13 mouse cellular contexts compared by ENCODE assay signal in the genomic region with DNA sequence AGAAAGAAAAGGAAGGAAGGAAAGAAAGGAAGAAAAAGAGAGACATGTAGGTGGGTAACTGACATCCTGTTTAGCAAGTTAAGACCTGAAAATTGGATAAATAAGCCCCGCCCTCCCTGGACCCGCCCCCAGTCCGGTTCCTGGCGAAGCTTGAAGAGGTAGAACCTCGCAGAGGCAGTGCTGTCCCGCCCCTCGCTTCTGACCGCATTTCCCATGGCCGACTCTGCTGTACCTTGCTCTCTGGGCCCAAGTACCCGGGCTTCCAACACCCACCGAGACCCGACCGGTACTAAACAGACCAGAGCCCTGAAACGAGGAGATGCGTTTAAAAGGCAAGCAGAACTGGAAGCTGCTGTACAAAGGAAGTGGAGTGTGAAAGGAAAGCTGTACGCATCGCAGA. TPM values are rescaled to one million over a fixed set of nuclear protein-coding genes. Genes with fewer than 3 reads are reported as not detected.
DNase-seq lines count a peak whose midpoint lies in the region; ATAC-seq and TF ChIP-seq lines count a peak whose summit lies in the region.
"Had no signal": no experiment of that assay in that cellular context is flagged by ENCODE, and none has a peak within 500 bp of the region (broad histone marks: within the 10 kb centered on the region; RNA-seq: fewer than 3 reads in every experiment).

No protein-coding gene starts in this region.

- H3K9me3 ChIP-seq in intestine, postnatal 0 days (ENCODE audit: control insufficient read depth), result no peaks in the 10 kb centered on the region
- no peaks in the 10 kb centered on the region for H3K9me3 ChIP-seq in intestine, embryonic 16.5 days (ENCODE audit: control insufficient read depth, low read length)
- no peaks in the 10 kb centered on the region for H3K9me3 ChIP-seq in liver, embryonic 12.5 days (replicated peaks)
- no peaks in the 10 kb centered on the region for H3K9me3 ChIP-seq in midbrain, embryonic 15.5 days
- H3K9me3 ChIP-seq: limb, embryonic 13.5 days had no signal

- 0 out of 2 replicates have a peak overlapping the region, but pooled peaks have one; percentile 17 for H3K4me2 ChIP-seq in intestine, postnatal 0 days (replicated peaks; ENCODE audit: low read depth)
- H3K4me2 ChIP-seq in intestine, embryonic 16.5 days (ENCODE audit: low read depth, low read length), result no peak overlapping the region
- H3K4me2 ChIP-seq in liver, embryonic 12.5 days, result no peak overlapping the region
- H3K4me2 ChIP-seq in midbrain, embryonic 15.5 days, result no peak overlapping the region
- H3K4me2 ChIP-seq: heart, embryonic 11.5 days; limb, embryonic 13.5 days had no signal

- no peak for TF ChIP-seq CTCF in intestine, postnatal 0 days (IDR thresholded peaks at IDR 0.05; ENCODE audit: low read depth)

- H3K27me3 ChIP-seq in intestine, postnatal 0 days (replicated peaks; ENCODE audit: control insufficient read depth, insufficient read depth, low read length), result no peaks in the 10 kb centered on the region
- H3K27me3 ChIP-seq in intestine, embryonic 16.5 days (replicated peaks; ENCODE audit: control insufficient read depth, insufficient read depth, low read length), result no peaks in the 10 kb centered on the region
- peaks cover 4% of the 10 kb centered on the region; the same call in 1 of the 2 replicates for H3K27me3 ChIP-seq in liver, embryonic 12.5 days (replicated peaks)
- H3K27me3 ChIP-seq in midbrain, embryonic 15.5 days (replicated peaks), result no peaks in the 10 kb centered on the region
- H3K27me3 ChIP-seq: limb, embryonic 13.5 days had no signal

- no peaks in the 10 kb centered on the region for H3K4me1 ChIP-seq in intestine, postnatal 0 days (replicated peaks; ENCODE audit: control insufficient read depth, insufficient read depth, low read length)
- no peaks in the 10 kb centered on the region for H3K4me1 ChIP-seq in intestine, embryonic 16.5 days (ENCODE audit: control insufficient read depth, insufficient read depth, low read length)
- no peaks in the 10 kb centered on the region for H3K4me1 ChIP-seq in liver, embryonic 12.5 days
- no peaks in the 10 kb centered on the region for H3K4me1 ChIP-seq in midbrain, embryonic 15.5 days
- H3K4me1 ChIP-seq: limb, embryonic 13.5 days had no signal

- peak; percentile 64 for DNase-seq in T-cell, adult 2 months (ENCODE audit: low spot score)
- peak; percentile 62 for DNase-seq in kidney, postnatal 14 days
- peak; percentile 34 for DNase-seq in testis, postnatal 14 days (ENCODE audit: low spot score)
- DNase-seq in adrenal gland, postnatal 36 days, result no peak
- DNase-seq: adrenal gland, postnatal 25 days; cerebellum, adult 9-11 months had no signal

- H3K36me3 ChIP-seq in intestine, postnatal 0 days (ENCODE audit: control insufficient read depth, insufficient read depth), result no peaks in the 10 kb centered on the region
- H3K36me3 ChIP-seq in intestine, embryonic 16.5 days (ENCODE audit: control insufficient read depth, insufficient read depth, low read length), result no peaks in the 10 kb centered on the region
- no peaks in the 10 kb centered on the region for H3K36me3 ChIP-seq in liver, embryonic 12.5 days
- no peaks in the 10 kb centered on the region for H3K36me3 ChIP-seq in midbrain, embryonic 15.5 days (replicated peaks)
- H3K36me3 ChIP-seq: limb, embryonic 13.5 days had no signal

- no peak overlapping the region for H3K27ac ChIP-seq in intestine, postnatal 0 days (ENCODE audit: low read depth, low read length)
- no peak overlapping the region for H3K27ac ChIP-seq in intestine, embryonic 16.5 days (ENCODE audit: low read length)
- no peak overlapping the region for H3K27ac ChIP-seq in liver, embryonic 12.5 days
- H3K27ac ChIP-seq in midbrain, embryonic 15.5 days, result no peak overlapping the region
- H3K27ac ChIP-seq: limb, embryonic 13.5 days had no signal

- no peak overlapping the region for H3K9ac ChIP-seq in intestine, postnatal 0 days (ENCODE audit: low read depth, low read length)
- H3K9ac ChIP-seq in intestine, embryonic 16.5 days (ENCODE audit: low read depth, low read length), result no peak overlapping the region
- H3K9ac ChIP-seq in liver, embryonic 12.5 days, result no peak overlapping the region
- H3K9ac ChIP-seq in midbrain, embryonic 15.5 days, result no peak overlapping the region
- H3K9ac ChIP-seq: limb, embryonic 13.5 days had no signal

- WGBS in intestine, postnatal 0 days, result 45% methylated on average over 17 of the region's 17 CpGs
- WGBS in intestine, embryonic 16.5 days, result 52% methylated on average over 17 of the region's 17 CpGs
- 46% methylated on average over 17 of the region's 17 CpGs for WGBS in liver, embryonic 12.5 days (ENCODE audit: insufficient replicate concordance)
- WGBS in midbrain, embryonic 15.5 days, result 58% methylated on average over 17 of the region's 17 CpGs

- no peak overlapping the region for H3K4me3 ChIP-seq in intestine, postnatal 0 days (ENCODE audit: low read depth, low read length)
- no peak overlapping the region for H3K4me3 ChIP-seq in intestine, embryonic 16.5 days (ENCODE audit: low read length)
- H3K4me3 ChIP-seq in liver, embryonic 12.5 days, result no peak overlapping the region
- H3K4me3 ChIP-seq in midbrain, embryonic 15.5 days, result no peak overlapping the region
- H3K4me3 ChIP-seq: limb, embryonic 13.5 days had no signal

- no peak for ATAC-seq in intestine, postnatal 0 days
- ATAC-seq in intestine, embryonic 16.5 days, result no peak
- ATAC-seq in liver, embryonic 12.5 days, result no peak
- ATAC-seq in midbrain, embryonic 15.5 days (replicated peaks), result no peak

RNA-seq across cellular contexts. Expression of a gene that starts 11.7 kb away (rescaled TPM):
- polyA plus RNA-seq in intestine, postnatal 0 days (2015; fragmentation: Nextera tagmentation; extraction: Ambion mirVana), result not detected in 2 replicates
- polyA plus RNA-seq in intestine, embryonic 16.5 days (2015; fragmentation: Nextera tagmentation; extraction: Ambion mirVana), result not detected in 2 replicates
- polyA plus RNA-seq in liver, embryonic 12.5 days (2016; fragmentation: Nextera tagmentation; extraction: Ambion mirVana), result not detected in 2 replicates
- polyA plus RNA-seq in midbrain, embryonic 15.5 days (2015; fragmentation: Nextera tagmentation; extraction: Ambion mirVana), result not detected in 2 replicates
- not detected for total RNA-seq in adrenal gland, postnatal 36 days (2021)
- total RNA-seq: adrenal gland, postnatal 25 days had no signal
- polyA plus RNA-seq: heart, embryonic 11.5 days; large intestine, adult 2 months; limb, embryonic 13.5 days had no signal

RNA-seq across cellular contexts. Expression of a gene that starts 25.6 kb away (rescaled TPM):
- polyA plus RNA-seq in intestine, postnatal 0 days (2015; fragmentation: Nextera tagmentation; extraction: Ambion mirVana), result 624 and 632 TPM in 2 replicates
- polyA plus RNA-seq in intestine, embryonic 16.5 days (2015; fragmentation: Nextera tagmentation; extraction: Ambion mirVana), result 33.1 and 50.6 TPM in 2 replicates
- not detected in 2 replicates for polyA plus RNA-seq in liver, embryonic 12.5 days (2016; fragmentation: Nextera tagmentation; extraction: Ambion mirVana)
- polyA plus RNA-seq in midbrain, embryonic 15.5 days (2015; fragmentation: Nextera tagmentation; extraction: Ambion mirVana), result 5.9 and 7.2 TPM in 2 replicates
- total RNA-seq in adrenal gland, postnatal 36 days (2021), result 1 to 10 TPM; 2.1 to 2.5 TPM

RNA-seq across cellular contexts. Expression of a gene that starts 25.7 kb away (rescaled TPM):
- 0.55 and 0.67 TPM in 2 replicates for polyA plus RNA-seq in intestine, postnatal 0 days (2015; fragmentation: Nextera tagmentation; extraction: Ambion mirVana)
- 1.5 and 1.9 TPM in 2 replicates for polyA plus RNA-seq in intestine, embryonic 16.5 days (2015; fragmentation: Nextera tagmentation; extraction: Ambion mirVana)
- polyA plus RNA-seq in liver, embryonic 12.5 days (2016; fragmentation: Nextera tagmentation; extraction: Ambion mirVana), result 0.29 and 0.54 TPM in 2 replicates
- polyA plus RNA-seq in midbrain, embryonic 15.5 days (2015; fragmentation: Nextera tagmentation; extraction: Ambion mirVana), result 47.2 and 50.3 TPM in 2 replicates
- not detected for total RNA-seq in adrenal gland, postnatal 36 days (2021)
- total RNA-seq: adrenal gland, postnatal 25 days had no signal

RNA-seq across cellular contexts. Expression of a gene that starts 28.5 kb away (rescaled TPM):
- 160 and 172 TPM in 2 replicates for polyA plus RNA-seq in intestine, postnatal 0 days (2015; fragmentation: Nextera tagmentation; extraction: Ambion mirVana)
- polyA plus RNA-seq in intestine, embryonic 16.5 days (2015; fragmentation: Nextera tagmentation; extraction: Ambion mirVana), result 265 and 280 TPM in 2 replicates
- polyA plus RNA-seq in liver, embryonic 12.5 days (2016; fragmentation: Nextera tagmentation; extraction: Ambion mirVana), result 183 and 187 TPM in 2 replicates
- polyA plus RNA-seq in midbrain, embryonic 15.5 days (2015; fragmentation: Nextera tagmentation; extraction: Ambion mirVana), result 350 and 352 TPM in 2 replicates
- 100 to 1,000 TPM; 165 to 171 TPM for total RNA-seq in adrenal gland, postnatal 36 days (2021)

RNA-seq across cellular contexts. Expression of a gene that starts 42.7 kb away (rescaled TPM):
- 81.2 and 88.1 TPM in 2 replicates for polyA plus RNA-seq in intestine, postnatal 0 days (2015; fragmentation: Nextera tagmentation; extraction: Ambion mirVana)
- polyA plus RNA-seq in intestine, embryonic 16.5 days (2015; fragmentation: Nextera tagmentation; extraction: Ambion mirVana), result 60.1 and 62.7 TPM in 2 replicates
- polyA plus RNA-seq in liver, embryonic 12.5 days (2016; fragmentation: Nextera tagmentation; extraction: Ambion mirVana), result 50.3 and 54.0 TPM in 2 replicates
- 43.6 and 43.8 TPM in 2 replicates for polyA plus RNA-seq in midbrain, embryonic 15.5 days (2015; fragmentation: Nextera tagmentation; extraction: Ambion mirVana)
- total RNA-seq in adrenal gland, postnatal 36 days (2021), result 10 to 100 TPM; 24.4 to 26.1 TPM

Comparison
In these comparisons a context has a peak if more than half of its experiments do, and no peak if none do; other contexts are left out.
1. RNA of a gene that starts 25.6 kb away (polyA plus RNA-seq): 624 to 632 TPM in intestine, postnatal 0 days; 33.1 to 50.6 TPM in intestine, embryonic 16.5 days, 5.9 to 7.2 TPM in midbrain, embryonic 15.5 days and not detected in liver, embryonic 12.5 days; every median in the first group is over 10 times any median in the second.
2. DNase-seq: peak in T-cell, adult 2 months (single experiment), kidney, postnatal 14 days (single experiment) and testis, postnatal 14 days (single experiment); none in adrenal gland, postnatal 36 days (0 of 2).
3. RNA of a gene that starts 25.7 kb away (polyA plus RNA-seq): 47.2 to 50.3 TPM in midbrain, embryonic 15.5 days; 1.5 to 1.9 TPM in intestine, embryonic 16.5 days, 0.55 to 0.67 TPM in intestine, postnatal 0 days and 0.29 to 0.54 TPM in liver, embryonic 12.5 days; every median in the first group is over 10 times any median in the second.